Mouse (Mus musculus) cerebellum, adult 2 months (tissue): ENCODE measurements around the gene Slc25a38.

ENCODE experiments used
- CTCF ChIP-seq: fragments of 200-500 bp; IDR thresholded peaks from 2 replicates; pipeline ENCODE4 v1.5.1; 2011; ENCODE audit warnings: low read depth, mild to moderate bottlenecking, control low read depth, low read length, moderate library complexity, borderline replicate concordance; ENCODE audit not compliant: insufficient read depth
- POLR2A ChIP-seq: fragments of 200-500 bp; IDR thresholded peaks from 2 replicates; pipeline ENCODE4 v1.6.1; 2011; ENCODE audit warnings: low read length, control low read depth, borderline replicate concordance; ENCODE audit not compliant: insufficient read depth

- TF ChIP-seq CTCF (no peak), POLR2A (no peak)
Measured at GRCm38 (mm10) chr9:120084406-120084805, 25.8 kb upstream of the Slc25a38 start.
